ENCODE assay signal across 11 mouse cellular contexts in the genomic region with DNA sequence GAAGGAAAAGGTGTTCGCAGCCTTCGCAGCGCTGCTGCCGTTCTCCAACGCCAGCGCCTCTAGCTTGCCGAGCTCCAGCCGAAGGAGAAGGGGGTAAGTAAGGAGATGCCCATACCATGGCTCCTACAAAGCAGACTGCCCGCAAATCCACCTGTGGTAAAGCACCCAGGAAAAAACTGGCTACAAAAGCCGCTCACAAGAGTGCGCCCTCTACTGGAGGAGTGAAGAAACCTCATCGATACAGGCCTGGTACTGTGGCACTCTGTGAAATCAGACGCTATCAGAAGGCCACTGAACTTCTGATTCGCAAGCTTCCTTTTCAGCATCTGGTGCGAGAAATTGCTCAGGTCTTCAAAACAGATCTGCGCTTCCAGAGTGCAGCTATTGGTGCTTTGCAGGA. TPM values are rescaled to one million over a fixed set of nuclear protein-coding genes. Genes with fewer than 3 reads are reported as not detected.
A peak's percentile ranks its signal among the peaks of the same experiment; 100 is the strongest.
DNase-seq lines count a peak whose midpoint lies in the region; ATAC-seq lines count a peak whose summit lies in the region.
"Had no signal": no experiment of that assay in that cellular context is flagged by ENCODE, and none has a peak within 500 bp of the region (broad histone marks: within the 10 kb centered on the region; RNA-seq: fewer than 3 reads in every experiment).

No protein-coding gene starts in this region.

- H3K9ac ChIP-seq in midbrain, embryonic 14.5 days (replicated peaks; ENCODE audit: low read length): no peak overlapping the region
- H3K9ac ChIP-seq in midbrain, embryonic 16.5 days (ENCODE audit: low read depth, low read length): no peak overlapping the region
- H3K9ac ChIP-seq: hindbrain, embryonic 15.5 days; limb, embryonic 15.5 days had no signal

- DNase-seq in cerebellum, postnatal 14 days: peak; percentile 12 to 20
- no peak for DNase-seq in cerebellum, adult 11-12 months
- peak; percentile 30 for DNase-seq in midbrain, embryonic 14.5 days
- peak; percentile 16 for DNase-seq in embryonic facial prominence, embryonic 10.5 days (ENCODE audit: low spot score)
- DNase-seq in thymus, postnatal 36 days: peak; percentile 10 to 18
- DNase-seq in layer of hippocampus, adult 11-12 months (ENCODE audit: low spot score): no peak
- DNase-seq in spleen, postnatal 14 days (ENCODE audit: low spot score in 2 of 2): no peak

- WGBS in midbrain, embryonic 14.5 days: 77% methylated on average over 16 of the region's 16 CpGs
- 81% methylated on average over 16 of the region's 16 CpGs for WGBS in midbrain, embryonic 16.5 days
- 78% methylated on average over 16 of the region's 16 CpGs for WGBS in embryonic facial prominence, embryonic 10.5 days

- no peaks in the 10 kb centered on the region for H3K36me3 ChIP-seq in midbrain, embryonic 14.5 days (ENCODE audit: control insufficient read depth, insufficient read depth, low read length)
- no peaks in the 10 kb centered on the region for H3K36me3 ChIP-seq in midbrain, embryonic 16.5 days (ENCODE audit: control insufficient read depth, insufficient read depth, low read length)
- H3K36me3 ChIP-seq in embryonic facial prominence, embryonic 10.5 days (replicated peaks): no peaks in the 10 kb centered on the region
- H3K36me3 ChIP-seq: forebrain, embryonic 10.5 days; hindbrain, embryonic 15.5 days; limb, embryonic 15.5 days had no signal

- H3K27ac ChIP-seq in midbrain, embryonic 14.5 days (replicated peaks; ENCODE audit: low read depth, low read length): no peak overlapping the region
- H3K27ac ChIP-seq in midbrain, embryonic 16.5 days (ENCODE audit: low read length): no peak overlapping the region
- H3K27ac ChIP-seq in embryonic facial prominence, embryonic 10.5 days (replicated peaks): no peak overlapping the region
- H3K27ac ChIP-seq: forebrain, embryonic 10.5 days; hindbrain, embryonic 15.5 days; limb, embryonic 15.5 days had no signal

- no peaks in the 10 kb centered on the region for H3K27me3 ChIP-seq in midbrain, embryonic 14.5 days (ENCODE audit: control insufficient read depth, insufficient read depth, low read length)
- no peaks in the 10 kb centered on the region for H3K27me3 ChIP-seq in midbrain, embryonic 16.5 days (ENCODE audit: control insufficient read depth, insufficient read depth, low read depth, low read length)
- no peaks in the 10 kb centered on the region for H3K27me3 ChIP-seq in embryonic facial prominence, embryonic 10.5 days (replicated peaks; ENCODE audit: low read depth, poor library complexity, severe bottlenecking)
- H3K27me3 ChIP-seq: hindbrain, embryonic 15.5 days; limb, embryonic 15.5 days had no signal

- no peak overlapping the region for H3K4me2 ChIP-seq in midbrain, embryonic 14.5 days (ENCODE audit: low read length)
- H3K4me2 ChIP-seq in midbrain, embryonic 16.5 days (ENCODE audit: low read length): no peak overlapping the region
- H3K4me2 ChIP-seq: hindbrain, embryonic 15.5 days; limb, embryonic 15.5 days had no signal

- no peak overlapping the region for H3K4me3 ChIP-seq in midbrain, embryonic 14.5 days (replicated peaks; ENCODE audit: low read depth, low read length)
- H3K4me3 ChIP-seq in midbrain, embryonic 16.5 days (ENCODE audit: low read depth, low read length): no peak overlapping the region
- H3K4me3 ChIP-seq in embryonic facial prominence, embryonic 10.5 days: no peak overlapping the region
- H3K4me3 ChIP-seq: forebrain, embryonic 10.5 days; hindbrain, embryonic 15.5 days; limb, embryonic 15.5 days had no signal

- ATAC-seq in midbrain, embryonic 14.5 days (ENCODE audit: low FRiP score, low TSS enrichment): no peak
- ATAC-seq in midbrain, embryonic 16.5 days: no peak

- 0 out of 2 replicates have a peak, but pooled peaks cover 5% of the 10 kb centered on the region for H3K4me1 ChIP-seq in midbrain, embryonic 14.5 days (ENCODE audit: control insufficient read depth, insufficient read depth, low read length)
- H3K4me1 ChIP-seq in midbrain, embryonic 16.5 days (ENCODE audit: control insufficient read depth, insufficient read depth, low read length): peaks cover 3% of the 10 kb centered on the region; the same call in 1 of the 2 replicates
- no peaks in the 10 kb centered on the region for H3K4me1 ChIP-seq in embryonic facial prominence, embryonic 10.5 days
- H3K4me1 ChIP-seq: forebrain, embryonic 10.5 days; hindbrain, embryonic 15.5 days; limb, embryonic 15.5 days had no signal

- H3K9me3 ChIP-seq in midbrain, embryonic 14.5 days (ENCODE audit: control insufficient read depth, low read length): no peaks in the 10 kb centered on the region
- H3K9me3 ChIP-seq in midbrain, embryonic 16.5 days (replicated peaks; ENCODE audit: control insufficient read depth, low read length, poor library complexity, severe bottlenecking): no peaks in the 10 kb centered on the region
- no peaks in the 10 kb centered on the region for H3K9me3 ChIP-seq in embryonic facial prominence, embryonic 10.5 days
- H3K9me3 ChIP-seq: forebrain, embryonic 10.5 days; hindbrain, embryonic 15.5 days; limb, embryonic 15.5 days had no signal

RNA-seq across cellular contexts. Expression of gene Shisal2b, which starts 55.0 kb away (rescaled TPM):
- polyA plus RNA-seq in midbrain, embryonic 14.5 days (2014; fragmentation: Nextera tagmentation; extraction: Ambion mirVana): 0.86 and 1.9 TPM in 2 replicates
- 1.6 and 1.9 TPM in 2 replicates for polyA plus RNA-seq in midbrain, embryonic 16.5 days (2015; fragmentation: Nextera tagmentation; extraction: Ambion mirVana)
- polyA plus RNA-seq in embryonic facial prominence, embryonic 10.5 days (2016; fragmentation: Nextera tagmentation; extraction: Ambion mirVana): 0.33 and 0.41 TPM in 2 replicates

Comparison
In these comparisons a context has a peak if more than half of its experiments do, and no peak if none do; other contexts are left out.
1. DNase-seq: peak in cerebellum, postnatal 14 days (2 of 2), midbrain, embryonic 14.5 days (single experiment), embryonic facial prominence, embryonic 10.5 days (single experiment) and thymus, postnatal 36 days (2 of 2); none in cerebellum, adult 11-12 months (single experiment), layer of hippocampus, adult 11-12 months (single experiment) and spleen, postnatal 14 days (0 of 2).